Mouse (Mus musculus): ENCODE measurements around the gene Gm14569.

- TF ChIP-seq GATA1 (IDR thresholded peaks at IDR 0.05; ENCODE audit: low read length) (no peak), TAL1 (IDR thresholded peaks at IDR 0.05; ENCODE audit: low read length) (no peak)
These were observed 38.6 kb upstream of the Gm14569 start for GRCm38 (mm10) chrX:36530251-36530650.
